Mouse (Mus musculus) liver, embryonic 13.5 days (tissue): ENCODE results near the gene Tnip3. TPM values are rescaled to one million over a fixed set of nuclear protein-coding genes. Genes with fewer than 3 reads are reported as not detected.

ENCODE experiments used
- ATAC-seq: fragments of 200-750 bp; cut with Nextera tagmentation; 2 replicates; pipeline ENCODE4 v1.8.0; 2017; ENCODE audit warnings: low read depth, mild to moderate bottlenecking, moderate number of reproducible peaks, moderate library complexity
- DNase-seq: peaks from one replicate; pipeline ENCODE4 v3.0.0; 2022
- H3K27ac ChIP-seq: fragments of 300-500 bp; sonication (generic); 2 replicates; pipeline ENCODE4 v1.5.1; 2015; ENCODE audit warnings: moderate library complexity, mild to moderate bottlenecking, inconsistent platforms
- H3K27me3 ChIP-seq: fragments of 300-500 bp; sonication (generic); 2 replicates; pipeline ENCODE4 v1.6.1; 2015; ENCODE audit warnings: mild to moderate bottlenecking, inconsistent platforms
- H3K36me3 ChIP-seq: fragments of 300-500 bp; sonication (generic); 2 replicates; pipeline ENCODE4 v1.6.1; 2015; ENCODE audit warnings: mild to moderate bottlenecking, inconsistent platforms
- H3K4me1 ChIP-seq: fragments of 300-500 bp; sonication (generic); replicated peaks from 2 replicates; pipeline ENCODE4 v1.6.1; 2015; ENCODE audit warnings: inconsistent platforms
- H3K4me2 ChIP-seq: fragments of 300-500 bp; sonication (generic); 2 replicates; pipeline ENCODE4 v1.6.1; 2015; ENCODE audit warnings: inconsistent platforms, mild to moderate bottlenecking, moderate library complexity
- H3K4me3 ChIP-seq: fragments of 300-500 bp; sonication (generic); replicated peaks from 2 replicates; pipeline ENCODE4 v1.5.1; 2015; ENCODE audit warnings: mild to moderate bottlenecking, inconsistent platforms
- H3K9ac ChIP-seq: fragments of 300-500 bp; sonication (generic); 2 replicates; pipeline ENCODE4 v1.6.1; 2015; ENCODE audit warnings: mild to moderate bottlenecking, inconsistent platforms
- H3K9me3 ChIP-seq: fragments of 300-500 bp; sonication (generic); replicated peaks from 2 replicates; pipeline ENCODE4 v1.6.1; 2016; ENCODE audit warnings: inconsistent platforms
- WGBS: fragments of 180-500 bp; shearing (Covaris S2); methylation state at CpG from one replicate; pipeline ENCODE4 v1.1.7; 2015; ENCODE audit not compliant: insufficient replicate concordance; 5-methylcytosine and 5-hydroxymethylcytosine counted together
- polyA plus RNA-seq: library from polyadenylated mRNA; unstranded; fragments of >200 nt; fragmentation: Nextera tagmentation; extraction: Ambion mirVana; gene quantifications from 2 replicates; pipeline ENCODE4 v1.2.1, GENCODE M21; 2015

The Tnip3 gene
- polyA plus RNA-seq, 1 experiment from 2014 or later: 0.14 TPM

DNA sequence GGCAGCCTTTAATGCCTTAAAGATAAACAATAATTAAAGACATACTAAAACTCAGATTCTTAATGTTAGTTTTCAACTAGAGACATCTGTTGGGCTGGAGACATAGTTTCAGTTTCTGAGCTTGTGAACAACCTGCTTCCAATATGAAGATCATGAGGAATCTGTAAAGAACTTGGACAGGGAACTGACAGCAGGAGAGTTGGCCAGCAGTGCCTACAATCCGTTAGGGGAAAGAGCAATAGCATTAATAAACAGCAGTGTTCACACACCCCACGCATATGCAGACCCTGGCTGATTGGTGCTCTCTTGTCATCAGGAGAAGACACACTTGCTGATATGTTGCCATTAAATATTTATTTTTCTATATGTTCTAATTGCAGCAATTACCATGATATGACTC lies 15.0 kb downstream of the Tnip3 start:
- Histone ChIP-seq H3K4me1 (no peaks in the 10 kb centered on the region), H3K9me3 (no peaks in the 10 kb centered on the region), H3K36me3 (no peaks in the 10 kb centered on the region), H3K9ac (no peak overlapping the region), H3K27ac (no peak overlapping the region), H3K4me3 (no peak overlapping the region), H3K27me3 (no peaks in the 10 kb centered on the region), H3K4me2 (no peak overlapping the region)
- ATAC-seq (no peak), DNase-seq (no peak)
- WGBS: 57% methylated on average over 2 of the region's 2 CpGs

DNA sequence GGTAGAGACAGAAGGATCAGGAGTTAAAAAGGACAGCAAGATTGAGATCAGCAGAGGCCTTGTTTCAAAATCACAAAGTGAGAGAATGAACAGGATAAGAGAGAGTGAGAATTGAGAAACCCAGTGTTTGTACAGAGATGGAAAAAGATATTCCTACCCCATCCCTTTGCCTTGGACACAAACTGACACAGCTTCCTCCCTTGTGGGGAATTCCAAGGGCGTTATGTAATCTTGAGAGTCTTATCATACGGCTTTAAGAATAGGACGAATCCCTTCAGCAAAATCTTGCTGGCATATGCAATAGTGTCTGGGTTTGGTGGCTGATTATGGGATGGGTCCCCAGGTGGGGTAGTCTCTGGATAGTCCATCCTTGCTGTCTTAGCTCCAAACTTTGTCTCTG lies 16.0 kb downstream of the Tnip3 start:
- no peak overlapping the region for H3K4me3 ChIP-seq
- no peaks in the 10 kb centered on the region for H3K9me3 ChIP-seq
- H3K27me3 ChIP-seq: no peaks in the 10 kb centered on the region
- no peaks in the 10 kb centered on the region for H3K4me1 ChIP-seq
- ATAC-seq: no peak
- H3K9ac ChIP-seq: no peak overlapping the region
- H3K4me2 ChIP-seq: no peak overlapping the region
- 64% methylated on average over 3 of the region's 3 CpGs for WGBS
- no peak for DNase-seq
- no peaks in the 10 kb centered on the region for H3K36me3 ChIP-seq
- no peak overlapping the region for H3K27ac ChIP-seq

GRCm38 (mm10) chr6:65542391-65542790 lies 17.3 kb downstream of the Tnip3 start:
- no peak overlapping the region for H3K27ac ChIP-seq

DNA sequence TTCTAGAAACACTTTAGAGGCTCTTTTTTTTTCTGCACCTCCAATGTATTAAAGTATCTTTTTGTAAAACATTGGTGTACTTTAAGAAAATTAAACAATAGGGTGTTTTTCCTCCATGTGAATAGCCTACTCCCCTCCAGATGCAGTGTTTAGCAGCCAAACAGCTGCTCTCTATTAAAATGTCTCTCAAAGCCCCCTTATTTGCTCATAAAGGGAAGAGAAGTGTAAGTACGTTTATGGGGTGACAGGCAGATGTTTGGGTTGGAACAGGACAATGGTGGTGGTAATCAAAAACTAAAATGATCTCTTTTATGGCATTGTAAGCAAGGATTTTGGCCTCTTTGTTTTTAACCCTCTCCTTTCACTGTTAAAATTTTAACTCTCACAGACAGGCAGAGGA lies 17.8 kb downstream of the Tnip3 start:
- Histone ChIP-seq H3K4me2 (no peak overlapping the region), H3K4me1 (no peaks in the 10 kb centered on the region), H3K36me3 (no peaks in the 10 kb centered on the region), H3K27me3 (no peaks in the 10 kb centered on the region), H3K4me3 (no peak overlapping the region), H3K9ac (no peak overlapping the region), H3K9me3 (no peaks in the 10 kb centered on the region), H3K27ac (no peak overlapping the region)
- DNase-seq (no peak), ATAC-seq (no peak)
- WGBS: 59% methylated on average over 1 of the region's 1 CpGs

More at GRCm38 (mm10) chr6:65542391-65542790, 17.3 kb downstream of the Tnip3 start:
- H3K27me3 ChIP-seq: no peaks in the 10 kb centered on the region
- H3K9ac ChIP-seq: no peak overlapping the region
- H3K36me3 ChIP-seq: no peaks in the 10 kb centered on the region
- H3K9me3 ChIP-seq: no peaks in the 10 kb centered on the region
- 40% methylated on average over 3 of the region's 3 CpGs for WGBS
- ATAC-seq (no peak), DNase-seq (no peak)
- H3K4me1 ChIP-seq: no peaks in the 10 kb centered on the region
- H3K4me2 ChIP-seq: no peak overlapping the region
- no peak overlapping the region for H3K4me3 ChIP-seq

- ATAC-seq: no peak
- H3K9ac ChIP-seq: no peak overlapping the region
- no peak overlapping the region for H3K4me3 ChIP-seq
- 43% methylated on average over 3 of the region's 3 CpGs for WGBS
- no peaks in the 10 kb centered on the region for H3K27me3 ChIP-seq
- H3K36me3 ChIP-seq: no peaks in the 10 kb centered on the region
- H3K4me2 ChIP-seq: no peak overlapping the region
- no peaks in the 10 kb centered on the region for H3K4me1 ChIP-seq
- no peak for DNase-seq
- H3K9me3 ChIP-seq: no peaks in the 10 kb centered on the region
- H3K27ac ChIP-seq: no peak overlapping the region
These were observed 39.0 kb downstream of the Tnip3 start for GRCm38 (mm10) chr6:65563887-65564656.

DNA sequence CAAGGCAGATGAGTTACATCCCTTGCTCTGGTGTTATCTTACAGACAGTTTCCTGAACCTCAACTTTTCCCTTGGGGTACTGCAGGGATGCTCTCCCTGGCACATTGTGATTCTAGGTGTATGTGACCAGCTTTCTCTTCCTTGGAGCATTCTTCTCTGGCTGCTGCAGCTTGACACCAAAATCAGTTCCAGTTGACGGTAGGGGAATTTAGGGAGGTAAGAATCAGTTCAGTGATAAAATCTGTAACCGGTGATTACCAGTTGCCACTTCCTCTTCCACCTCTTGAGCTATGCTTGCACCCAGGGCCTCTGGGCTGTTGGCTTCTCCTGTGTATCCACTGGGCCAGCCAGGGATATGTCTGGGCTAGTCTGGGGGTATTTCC lies 39.5 kb downstream of the Tnip3 start:
- no peak overlapping the region for H3K4me3 ChIP-seq
- H3K27ac ChIP-seq: no peak overlapping the region
- no peaks in the 10 kb centered on the region for H3K9me3 ChIP-seq
- H3K9ac ChIP-seq: no peak overlapping the region
- H3K4me1 ChIP-seq: no peaks in the 10 kb centered on the region
- H3K27me3 ChIP-seq: no peaks in the 10 kb centered on the region
- ATAC-seq: no peak
- no peak for DNase-seq
- H3K36me3 ChIP-seq: no peaks in the 10 kb centered on the region
- WGBS: 20% methylated on average over 2 of the region's 2 CpGs
- H3K4me2 ChIP-seq: no peak overlapping the region

DNA sequence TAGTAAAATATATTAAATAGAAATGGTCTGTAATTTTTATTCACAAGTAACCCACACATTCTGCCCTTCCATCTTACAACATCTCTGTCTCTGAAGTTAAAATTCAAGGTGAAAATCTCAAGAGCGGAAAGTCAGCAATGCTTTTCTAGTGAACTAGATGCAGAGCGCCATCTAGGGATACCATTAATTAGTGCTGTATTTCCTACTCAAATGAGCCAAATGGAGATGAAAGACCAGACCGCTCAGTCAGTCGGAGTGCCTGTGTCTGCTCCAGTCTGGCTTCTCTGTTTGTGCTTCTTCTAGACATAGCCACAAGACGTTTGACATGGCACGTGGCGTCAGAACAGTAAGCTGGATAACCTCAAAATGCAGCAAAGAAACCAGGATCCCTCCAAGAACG lies 44.6 kb downstream of the Tnip3 start:
- DNase-seq (no peak), ATAC-seq (no peak)
- Histone ChIP-seq H3K27ac (no peak overlapping the region), H3K9me3 (no peaks in the 10 kb centered on the region), H3K9ac (no peak overlapping the region), H3K36me3 (no peaks in the 10 kb centered on the region), H3K4me1 (no peaks in the 10 kb centered on the region), H3K27me3 (no peaks in the 10 kb centered on the region), H3K4me3 (no peak overlapping the region), H3K4me2 (no peak overlapping the region)
- WGBS: 35% methylated on average over 8 of the region's 8 CpGs

GRCm38 (mm10) chr6:65578151-65578973 lies 53.2 kb downstream of the Tnip3 start:
- no peak overlapping the region for H3K4me2 ChIP-seq
- H3K9ac ChIP-seq: no peak overlapping the region
- H3K4me1 ChIP-seq: peaks cover 16% of the 10 kb centered on the region
- no peak overlapping the region for H3K27ac ChIP-seq
- no peak for DNase-seq
- no peaks in the 10 kb centered on the region for H3K9me3 ChIP-seq
- H3K27me3 ChIP-seq: no peaks in the 10 kb centered on the region
- ATAC-seq: peak; percentile 65
- no peaks in the 10 kb centered on the region for H3K36me3 ChIP-seq
- 15% methylated on average over 8 of the region's 8 CpGs for WGBS
- H3K4me3 ChIP-seq: no peak overlapping the region

DNA sequence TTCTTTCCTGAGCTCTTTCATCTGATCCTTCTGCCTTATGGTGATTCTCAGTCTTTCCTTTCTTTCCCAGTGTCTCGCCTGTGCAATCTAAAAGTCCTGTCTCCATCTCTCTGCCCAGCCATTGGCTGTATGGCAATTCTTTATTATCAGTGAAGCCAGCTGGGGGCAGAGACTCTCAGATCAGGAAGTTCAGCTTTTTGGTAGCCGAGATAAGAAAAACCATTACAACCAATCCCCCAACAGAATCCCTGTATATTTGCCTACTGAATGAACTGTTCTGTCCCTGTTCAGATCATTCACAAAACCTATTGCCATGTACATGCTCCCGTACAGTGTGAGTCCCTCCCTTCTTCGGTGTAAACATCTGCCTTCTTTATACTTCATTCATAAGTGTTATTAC lies 57.9 kb downstream of the Tnip3 start:
- H3K27me3 ChIP-seq: no peaks in the 10 kb centered on the region
- H3K4me3 ChIP-seq: no peak overlapping the region
- H3K4me2 ChIP-seq: no peak overlapping the region
- DNase-seq (peak; percentile 43), ATAC-seq (peak; percentile 87)
- no peak overlapping the region for H3K27ac ChIP-seq
- H3K9me3 ChIP-seq: no peaks in the 10 kb centered on the region
- 10% methylated on average over 4 of the region's 4 CpGs for WGBS
- H3K36me3 ChIP-seq: no peaks in the 10 kb centered on the region
- no peak overlapping the region for H3K9ac ChIP-seq
- peaks cover 16% of the 10 kb centered on the region for H3K4me1 ChIP-seq

- Histone ChIP-seq H3K27ac (no peak overlapping the region), H3K9ac (no peak overlapping the region), H3K27me3 (no peaks in the 10 kb centered on the region), H3K4me3 (no peak overlapping the region), H3K9me3 (no peaks in the 10 kb centered on the region), H3K36me3 (no peaks in the 10 kb centered on the region), H3K4me1 (peaks cover 8% of the 10 kb centered on the region), H3K4me2 (no peak overlapping the region)
- no peak for ATAC-seq
- DNase-seq: no peak
- WGBS: 57% methylated on average over 4 of the region's 4 CpGs
These were observed 59.8 kb downstream of the Tnip3 start for GRCm38 (mm10) chr6:65584870-65585332.

GRCm38 (mm10) chr6:65585333-65586053 lies 60.4 kb downstream of the Tnip3 start:
- Histone ChIP-seq H3K4me3 (no peak overlapping the region), H3K9ac (no peak overlapping the region), H3K27me3 (no peaks in the 10 kb centered on the region), H3K36me3 (no peaks in the 10 kb centered on the region), H3K27ac (no peak overlapping the region), H3K4me2 (no peak overlapping the region), H3K9me3 (no peaks in the 10 kb centered on the region), H3K4me1 (peaks cover 8% of the 10 kb centered on the region)
- WGBS: 37% methylated on average over 3 of the region's 3 CpGs
- ATAC-seq (no peak), DNase-seq (no peak)
